17 mouse cellular contexts compared by ENCODE assay signal in the genomic region with DNA sequence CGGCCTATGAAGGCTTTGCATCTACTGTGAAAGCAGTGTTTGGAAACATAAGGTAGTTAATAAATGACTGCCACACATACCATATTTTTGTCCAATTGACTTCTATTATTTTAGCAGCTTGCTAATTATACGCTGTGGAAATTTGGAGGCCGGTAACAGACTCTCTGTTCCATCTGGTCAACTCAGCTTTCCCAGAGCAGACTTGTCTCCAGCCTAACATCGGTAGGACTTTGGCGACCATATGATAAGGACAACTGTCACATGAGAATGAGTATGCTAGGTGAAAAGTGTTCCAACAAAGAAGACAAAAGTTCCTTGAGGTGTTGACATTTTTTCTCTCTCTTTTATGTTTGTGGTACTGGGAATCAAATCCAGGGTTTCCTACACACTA.
A peak's percentile ranks its signal among the peaks of the same experiment; 100 is the strongest.
DNase-seq lines count a peak whose midpoint lies in the region; ATAC-seq lines count a peak whose summit lies in the region.
"Had no signal": no experiment of that assay in that cellular context is flagged by ENCODE, and none has a peak within 500 bp of the region (broad histone marks: within the 10 kb centered on the region; RNA-seq: fewer than 3 reads in every experiment).

No protein-coding gene starts in this region.

- no peak overlapping the region for H3K9ac ChIP-seq in midbrain, embryonic 13.5 days (replicated peaks)
- H3K9ac ChIP-seq in midbrain, embryonic 11.5 days (ENCODE audit: low read length) = no peak overlapping the region
- no peak overlapping the region for H3K9ac ChIP-seq in forebrain, embryonic 14.5 days (ENCODE audit: low read length)
- no peak overlapping the region for H3K9ac ChIP-seq in hindbrain, embryonic 14.5 days
- H3K9ac ChIP-seq in neural tube, embryonic 13.5 days = no peak overlapping the region

- ATAC-seq in midbrain, embryonic 13.5 days = peak; percentile 21; the same call in 1 of the 2 replicates
- ATAC-seq in midbrain, embryonic 11.5 days (ENCODE audit: low FRiP score) = no peak; the same call in 1 of the 2 replicates
- ATAC-seq in forebrain, embryonic 14.5 days = no peak; the same call in 1 of the 2 replicates
- no peak for ATAC-seq in hindbrain, embryonic 14.5 days (ENCODE audit: low FRiP score)
- no peak for ATAC-seq in neural tube, embryonic 13.5 days (ENCODE audit: low read depth)
- ATAC-seq: intestine, embryonic 16.5 days had no signal

- DNase-seq in midbrain, embryonic 11.5 days (ENCODE audit: low spot score, missing footprints) = no peak
- DNase-seq in forebrain, embryonic 14.5 days (ENCODE audit: low spot score) = no peak
- no peak for DNase-seq in hindbrain, embryonic 14.5 days (ENCODE audit: low spot score)
- no peak for DNase-seq in ovary, postnatal 36 days (ENCODE audit: low spot score)
- DNase-seq in right cerebral cortex, postnatal 4 days = no peak
- DNase-seq: adrenal gland, adult 2 months; cerebellum, adult 11-12 months; cerebellum, postnatal 14 days; gastrocnemius, adult 2 months; kidney, adult 9 months; kidney, postnatal 14 days; layer of hippocampus, postnatal 36 days; right cerebral cortex, adult 18-20 months; thymus, adult 2 months had no signal

- no peaks in the 10 kb centered on the region for H3K36me3 ChIP-seq in midbrain, embryonic 13.5 days
- no peaks in the 10 kb centered on the region for H3K36me3 ChIP-seq in midbrain, embryonic 11.5 days (ENCODE audit: control insufficient read depth, insufficient read depth, low read length)
- H3K36me3 ChIP-seq in forebrain, embryonic 14.5 days (ENCODE audit: control insufficient read depth, insufficient read depth, low read length) = no peaks in the 10 kb centered on the region
- no peaks in the 10 kb centered on the region for H3K36me3 ChIP-seq in hindbrain, embryonic 14.5 days (replicated peaks; ENCODE audit: control insufficient read depth, insufficient read depth)
- no peaks in the 10 kb centered on the region for H3K36me3 ChIP-seq in neural tube, embryonic 13.5 days

- WGBS in midbrain, embryonic 13.5 days = 84% methylated on average over 5 of the region's 5 CpGs
- WGBS in midbrain, embryonic 11.5 days = 93% methylated on average over 5 of the region's 5 CpGs
- WGBS in forebrain, embryonic 14.5 days = 48% methylated on average over 5 of the region's 5 CpGs
- 50% methylated on average over 5 of the region's 5 CpGs for WGBS in hindbrain, embryonic 14.5 days
- WGBS in neural tube, embryonic 13.5 days = 70% methylated on average over 5 of the region's 5 CpGs

- peaks cover 9% of the 10 kb centered on the region for H3K4me1 ChIP-seq in midbrain, embryonic 13.5 days (replicated peaks)
- H3K4me1 ChIP-seq in midbrain, embryonic 11.5 days (ENCODE audit: control insufficient read depth, insufficient read depth, low read length) = no peaks in the 10 kb centered on the region; the same call in 1 of the 2 replicates
- peaks cover 12% of the 10 kb centered on the region; the same call in 1 of the 2 replicates for H3K4me1 ChIP-seq in forebrain, embryonic 14.5 days (ENCODE audit: control insufficient read depth, insufficient read depth, low read length)
- peaks cover 12% of the 10 kb centered on the region; the same call in 1 of the 2 replicates for H3K4me1 ChIP-seq in hindbrain, embryonic 14.5 days (replicated peaks; ENCODE audit: control insufficient read depth, insufficient read depth, low read length)
- peaks cover 18% of the 10 kb centered on the region for H3K4me1 ChIP-seq in neural tube, embryonic 13.5 days (replicated peaks)

- H3K4me3 ChIP-seq in midbrain, embryonic 13.5 days (replicated peaks) = no peak overlapping the region
- H3K4me3 ChIP-seq in midbrain, embryonic 11.5 days (ENCODE audit: low read depth, low read length) = no peak overlapping the region
- H3K4me3 ChIP-seq in forebrain, embryonic 14.5 days (ENCODE audit: low read depth, low read length) = no peak overlapping the region
- H3K4me3 ChIP-seq in hindbrain, embryonic 14.5 days (replicated peaks; ENCODE audit: low read length) = no peak overlapping the region
- no peak overlapping the region for H3K4me3 ChIP-seq in neural tube, embryonic 13.5 days
- H3K4me3 ChIP-seq: gastrocnemius, adult 2 months had no signal

- no peaks in the 10 kb centered on the region for H3K9me3 ChIP-seq in midbrain, embryonic 13.5 days
- H3K9me3 ChIP-seq in midbrain, embryonic 11.5 days (ENCODE audit: control insufficient read depth, low read length) = no peaks in the 10 kb centered on the region
- no peaks in the 10 kb centered on the region for H3K9me3 ChIP-seq in forebrain, embryonic 14.5 days (replicated peaks; ENCODE audit: control insufficient read depth, low read length)
- H3K9me3 ChIP-seq in hindbrain, embryonic 14.5 days (ENCODE audit: control insufficient read depth, low read length) = no peaks in the 10 kb centered on the region
- no peaks in the 10 kb centered on the region for H3K9me3 ChIP-seq in neural tube, embryonic 13.5 days

- H3K27me3 ChIP-seq in midbrain, embryonic 13.5 days = no peaks in the 10 kb centered on the region
- no peaks in the 10 kb centered on the region for H3K27me3 ChIP-seq in midbrain, embryonic 11.5 days (ENCODE audit: control insufficient read depth, insufficient read depth, low read length)
- H3K27me3 ChIP-seq in forebrain, embryonic 14.5 days (replicated peaks; ENCODE audit: control insufficient read depth, insufficient read depth, low read length) = no peaks in the 10 kb centered on the region
- H3K27me3 ChIP-seq in hindbrain, embryonic 14.5 days (ENCODE audit: control insufficient read depth, insufficient read depth, low read length) = no peaks in the 10 kb centered on the region
- H3K27me3 ChIP-seq in neural tube, embryonic 13.5 days = no peaks in the 10 kb centered on the region

- no peak overlapping the region for H3K4me2 ChIP-seq in midbrain, embryonic 13.5 days (replicated peaks)
- H3K4me2 ChIP-seq in midbrain, embryonic 11.5 days = no peak overlapping the region
- H3K4me2 ChIP-seq in forebrain, embryonic 14.5 days (ENCODE audit: low read length) = no peak overlapping the region
- H3K4me2 ChIP-seq in hindbrain, embryonic 14.5 days (replicated peaks) = no peak overlapping the region
- no peak overlapping the region for H3K4me2 ChIP-seq in neural tube, embryonic 13.5 days

- H3K27ac ChIP-seq in midbrain, embryonic 13.5 days = peak overlapping the region; percentile 72
- H3K27ac ChIP-seq in midbrain, embryonic 11.5 days (ENCODE audit: low read depth, low read length) = no peak overlapping the region
- peak overlapping the region; percentile 87; the same call in 1 of the 2 replicates for H3K27ac ChIP-seq in forebrain, embryonic 14.5 days (ENCODE audit: low read depth, low read length)
- H3K27ac ChIP-seq in hindbrain, embryonic 14.5 days = peak overlapping the region; percentile 76
- H3K27ac ChIP-seq in neural tube, embryonic 13.5 days (replicated peaks) = peak overlapping the region; percentile 62
- H3K27ac ChIP-seq: gastrocnemius, adult 2 months had no signal
